Mouse (Mus musculus): ENCODE data around the gene Magi2.

Gene Magi2

DNA sequence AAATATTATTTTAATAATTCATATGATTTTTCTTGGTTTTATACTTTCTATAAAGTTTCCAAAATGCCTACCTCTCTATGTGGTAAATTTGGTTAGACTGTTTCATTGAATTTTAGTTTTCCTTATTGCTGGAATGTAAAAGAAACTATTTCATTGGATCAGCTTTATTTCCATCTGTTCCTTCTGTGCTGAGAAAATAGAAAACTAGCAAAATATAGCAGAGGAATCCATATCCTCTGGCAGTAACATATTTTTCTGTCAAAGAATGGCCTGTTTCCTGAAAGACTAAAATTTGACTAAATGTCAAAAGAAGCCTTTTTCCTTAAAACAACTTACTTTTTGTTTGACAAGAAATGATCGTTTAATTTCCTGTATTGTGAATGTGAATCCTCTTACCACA lies 552.4 kb downstream of the Magi2 start:
- DNase-seq, result no peak

DNA sequence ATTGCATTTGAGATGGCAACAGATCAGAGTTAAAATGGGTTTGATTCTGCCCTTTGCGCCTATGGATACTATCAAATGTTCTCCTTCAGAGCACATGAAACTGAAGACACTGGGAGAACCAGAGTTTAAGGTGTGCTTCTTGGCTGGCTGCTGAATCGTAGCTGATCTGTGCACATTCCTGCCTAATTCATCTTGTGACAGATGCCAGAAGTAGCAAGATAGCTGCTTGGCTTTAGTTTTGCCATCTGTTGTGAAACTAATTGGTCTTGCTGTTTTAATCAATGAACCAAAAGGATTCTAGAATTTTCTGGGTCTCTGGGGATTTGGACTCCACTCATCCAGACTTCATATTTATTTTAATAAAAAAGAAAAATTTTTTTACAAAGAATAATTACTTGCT lies 553.2 kb downstream of the Magi2 start:
- DNase-seq, result no peak

DNA sequence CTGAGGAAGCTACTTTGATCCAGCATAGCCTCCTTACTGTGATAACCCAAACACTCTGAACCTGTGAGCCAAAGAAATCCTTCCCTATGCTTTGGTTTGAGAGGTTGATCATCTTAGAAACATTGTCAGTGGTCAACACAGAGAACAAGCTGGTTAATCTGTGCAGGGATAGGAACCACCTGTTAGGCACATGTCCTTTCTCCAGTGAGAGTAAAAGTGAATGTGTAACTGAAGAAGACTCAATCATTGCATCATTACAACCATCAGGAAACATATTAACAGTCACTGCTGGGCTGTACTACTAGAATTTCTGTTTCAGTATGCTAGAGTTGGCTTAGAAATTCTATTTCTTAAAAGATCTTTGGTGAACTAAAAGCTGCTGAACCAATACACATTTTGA lies 558.5 kb downstream of the Magi2 start:
- DNase-seq, result no peak

DNA sequence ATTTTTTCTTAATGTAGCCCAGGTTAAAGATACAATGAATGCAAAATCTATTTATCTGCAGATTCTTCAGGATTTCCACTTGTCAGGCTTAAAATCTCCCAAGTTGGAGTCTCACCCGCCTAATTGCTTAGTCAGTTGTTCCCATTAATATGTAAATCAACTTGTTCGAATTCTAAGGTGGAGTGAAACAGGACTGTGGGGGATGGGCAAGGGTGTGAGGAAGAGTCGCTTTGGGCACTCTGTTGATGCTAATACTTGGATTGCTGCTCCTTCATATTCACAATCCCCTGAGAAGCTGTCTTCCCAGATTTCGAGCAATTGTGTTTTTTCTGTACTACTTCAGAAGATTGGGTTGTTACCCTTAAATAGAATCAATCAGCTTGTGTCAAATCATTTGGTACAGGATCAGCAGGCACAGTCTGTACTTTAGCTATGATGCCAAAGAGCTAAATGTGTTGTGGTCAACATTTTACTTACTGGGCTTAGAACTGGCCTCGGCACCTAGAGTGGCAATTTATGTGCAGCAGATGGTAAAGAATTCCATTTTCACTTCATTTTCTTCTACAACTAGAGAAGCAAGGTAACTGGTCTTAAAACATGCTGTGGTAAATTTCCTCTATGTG lies 560.8 kb downstream of the Magi2 start:
- no peak for DNase-seq

DNA sequence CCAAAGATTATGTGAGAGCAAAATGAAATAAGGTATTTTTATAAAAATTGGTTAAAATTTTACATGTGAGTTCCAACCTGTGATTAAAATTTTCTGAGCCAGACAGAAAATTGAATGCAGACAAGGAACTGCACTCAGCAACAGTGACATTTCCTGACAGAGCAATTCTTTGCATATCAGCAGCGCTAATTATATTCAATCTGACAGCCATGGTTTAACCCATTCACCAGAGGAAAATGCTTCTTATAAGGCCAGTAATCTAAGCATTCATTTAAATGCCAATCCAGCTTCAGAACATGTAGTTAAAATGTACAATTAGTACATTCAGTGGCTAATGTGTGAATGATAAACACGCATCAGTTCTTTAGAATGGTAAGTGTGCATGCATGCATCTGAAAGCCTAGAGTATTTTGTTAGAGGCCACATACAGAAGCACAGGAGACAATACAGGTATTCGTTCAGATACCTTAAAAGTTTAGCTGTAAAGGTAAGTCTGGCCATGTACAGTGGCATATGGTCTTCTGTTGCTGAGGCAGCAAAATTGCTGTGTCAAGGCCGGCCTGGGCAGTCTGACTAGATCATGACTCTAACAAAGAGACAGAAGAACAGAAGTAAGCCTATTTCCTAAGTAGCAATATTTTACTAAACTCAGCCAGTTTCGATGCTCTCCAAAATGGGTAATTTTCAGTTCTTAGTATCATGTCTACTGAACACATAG lies 576.4 kb downstream of the Magi2 start:
- DNase-seq, result no peak

DNA sequence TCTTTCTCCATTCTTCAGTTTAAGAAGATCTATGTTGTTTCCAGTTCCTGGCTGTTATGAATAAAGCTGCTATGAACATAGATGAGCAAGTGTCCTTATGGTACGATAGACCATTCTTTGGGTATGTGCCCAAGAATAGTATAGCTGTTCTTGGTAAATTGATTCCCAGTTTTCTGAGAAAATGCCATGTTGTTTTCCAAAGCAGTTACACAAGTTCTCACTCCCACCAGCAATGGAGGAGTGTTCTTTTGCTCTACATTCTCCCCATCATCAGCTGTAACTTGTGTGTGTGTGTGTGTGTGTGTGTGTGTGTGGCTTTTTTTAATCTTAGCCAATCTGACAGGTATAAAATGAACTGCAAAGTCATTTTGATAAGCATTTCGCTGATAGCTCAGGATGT lies 595.7 kb downstream of the Magi2 start:
- no peak for DNase-seq

DNA sequence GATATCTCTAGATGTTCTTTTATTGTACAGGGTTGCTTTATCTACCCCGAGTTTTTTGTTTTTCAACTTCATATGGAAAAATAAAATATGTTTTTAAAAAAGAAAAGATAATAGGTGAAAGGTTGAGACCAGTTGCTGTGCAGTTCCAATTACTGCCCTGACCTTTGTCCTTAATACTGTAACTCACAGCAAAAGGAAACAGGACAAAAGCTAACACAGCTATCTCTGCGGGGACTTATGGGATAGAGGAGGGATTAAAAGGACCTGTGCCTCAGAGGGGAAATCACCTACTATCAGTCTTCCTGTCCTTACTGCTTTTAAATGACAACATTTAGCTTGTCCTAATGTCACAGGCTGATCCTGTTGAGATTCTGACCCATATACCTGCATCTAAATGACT lies 599.1 kb downstream of the Magi2 start:
- DNase-seq, result no peak

DNA sequence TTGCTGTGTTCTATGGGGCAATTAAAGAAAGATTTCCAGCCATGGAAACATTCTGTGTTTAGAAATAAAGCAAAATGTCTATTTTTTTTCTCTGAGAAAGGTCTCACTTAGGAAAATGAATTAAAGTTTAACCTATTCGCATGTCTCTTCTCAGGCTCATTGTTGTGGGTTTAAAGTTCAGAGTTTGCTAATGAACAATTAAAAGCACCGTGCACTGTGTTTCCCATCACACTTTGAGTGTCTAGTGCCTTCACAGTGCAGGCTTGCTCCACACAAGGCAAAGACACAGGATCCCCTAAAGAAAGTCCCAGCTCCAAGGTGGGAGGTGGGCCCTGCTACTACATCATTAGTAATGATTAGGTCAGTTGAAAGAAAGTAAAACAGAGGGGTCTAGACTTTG lies 602.5 kb downstream of the Magi2 start:
- DNase-seq, result no peak

DNA sequence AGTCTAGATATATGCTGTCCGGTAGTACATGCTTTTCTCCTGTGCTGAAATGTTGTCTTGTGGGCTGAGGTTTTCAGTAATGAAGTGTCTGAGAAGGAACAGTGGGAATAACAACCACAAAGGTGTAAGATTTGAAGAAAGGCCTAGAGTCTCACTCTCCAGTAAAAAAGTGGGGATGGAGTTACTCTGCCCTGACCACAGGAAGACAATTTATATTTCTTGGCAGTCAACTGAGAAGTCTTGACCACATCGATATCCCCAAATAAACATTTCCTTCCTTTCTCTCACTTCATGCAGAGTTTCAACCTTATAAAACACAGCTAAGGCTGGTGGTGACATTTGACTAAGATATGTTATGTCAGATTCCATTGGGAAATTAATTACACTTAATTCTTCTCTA lies 636.0 kb downstream of the Magi2 start:
- DNase-seq, result no peak

DNA sequence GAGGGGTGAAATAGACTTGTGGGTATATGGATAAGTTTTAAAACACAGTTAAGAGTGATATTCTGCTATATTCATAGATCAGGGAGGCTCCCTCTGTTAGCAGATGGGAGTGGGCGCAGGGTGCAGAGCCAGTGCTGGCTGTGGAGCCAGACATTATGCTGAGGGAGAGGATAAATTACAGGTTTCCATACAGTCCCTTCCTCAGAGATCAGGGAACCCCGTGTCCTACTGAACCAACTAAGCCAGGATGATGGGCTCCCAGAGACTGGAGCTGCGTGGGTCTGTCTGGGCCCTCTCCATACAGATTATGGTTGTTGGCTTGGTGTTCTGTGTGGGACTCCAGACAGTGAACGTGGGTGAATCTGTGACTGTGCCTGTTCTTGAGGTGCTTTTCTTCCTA lies 643.6 kb downstream of the Magi2 start:
- DNase-seq, result no peak

DNA sequence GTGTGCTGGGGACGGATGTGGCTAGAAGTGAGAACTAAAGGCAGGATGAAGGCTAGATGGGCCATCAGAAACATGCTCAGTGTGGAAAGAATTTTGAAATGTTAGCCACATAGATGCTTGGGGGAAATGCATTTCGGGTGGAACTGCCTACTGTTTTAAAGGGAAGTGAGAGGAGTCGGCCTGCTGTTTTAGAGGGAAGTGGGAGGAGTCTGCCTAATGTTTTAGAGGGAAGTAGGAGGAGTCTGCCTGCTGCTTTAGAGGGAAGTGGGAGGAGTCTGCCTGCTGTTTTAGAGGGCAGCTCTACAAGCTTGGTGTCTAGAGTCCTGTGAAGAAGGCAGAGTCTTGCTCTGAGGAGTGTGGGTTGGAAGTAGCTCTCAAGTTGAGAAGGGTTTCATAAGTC lies 664.9 kb downstream of the Magi2 start:
- no peak for DNase-seq

DNA sequence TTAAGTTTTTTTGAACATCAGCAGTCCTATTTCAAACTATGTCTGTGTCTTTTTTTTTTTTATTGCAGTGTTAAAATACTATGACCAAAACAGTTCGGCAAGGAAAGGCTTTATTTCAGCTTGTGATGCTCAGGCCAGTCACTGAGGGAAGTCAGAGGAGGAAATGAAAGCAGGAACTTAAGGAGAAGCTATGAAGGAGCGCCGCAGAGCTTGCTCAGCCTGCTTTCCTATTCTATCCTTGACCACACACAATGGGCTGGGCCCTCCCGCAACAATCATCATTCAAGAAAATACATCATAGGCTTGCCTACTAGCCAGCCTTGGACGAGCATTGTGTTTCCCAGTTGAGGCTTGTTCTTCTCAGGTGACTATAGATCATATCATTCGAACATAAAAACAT lies 669.1 kb downstream of the Magi2 start:
- no peak for DNase-seq

DNA sequence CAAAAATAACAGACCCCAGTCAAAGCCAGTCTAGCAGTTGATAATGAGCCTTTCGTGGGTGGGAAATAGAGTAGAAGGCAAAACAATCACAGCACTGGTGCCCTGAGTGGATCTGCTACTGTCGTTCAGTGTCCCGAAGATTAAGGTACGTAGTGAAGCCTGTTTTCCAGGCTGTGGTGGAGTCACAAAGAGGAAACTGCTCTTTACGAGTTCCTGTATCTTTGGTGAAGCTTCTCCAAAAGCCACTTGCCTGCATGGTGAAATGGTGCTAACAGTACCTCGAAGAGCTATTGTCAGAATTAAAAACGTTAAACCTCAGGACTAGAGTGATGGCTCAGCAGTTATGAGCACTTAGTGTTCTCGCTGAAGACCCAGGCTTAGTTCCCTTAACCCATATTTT lies 674.8 kb downstream of the Magi2 start:
- DNase-seq, result no peak

DNA sequence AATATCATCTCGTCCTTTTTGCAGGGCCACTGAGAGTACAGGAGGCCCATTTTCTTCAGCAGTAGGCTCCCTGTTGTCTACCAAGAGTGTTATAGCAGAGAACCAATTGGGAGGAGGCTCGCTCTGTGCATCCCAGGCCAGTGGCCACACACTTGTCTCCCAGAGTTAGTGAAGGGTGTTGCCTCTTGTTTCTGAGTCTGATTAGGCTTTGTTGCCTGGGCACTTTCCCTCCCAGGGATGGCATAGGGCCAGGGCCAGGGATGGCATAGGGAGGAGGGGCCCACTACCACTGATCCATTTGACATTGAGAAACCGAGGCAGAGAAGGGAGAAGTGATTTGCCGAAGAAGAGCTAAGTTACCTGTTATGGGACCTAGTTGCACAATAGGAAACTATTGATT lies 679.8 kb downstream of the Magi2 start:
- DNase-seq, result no peak

DNA sequence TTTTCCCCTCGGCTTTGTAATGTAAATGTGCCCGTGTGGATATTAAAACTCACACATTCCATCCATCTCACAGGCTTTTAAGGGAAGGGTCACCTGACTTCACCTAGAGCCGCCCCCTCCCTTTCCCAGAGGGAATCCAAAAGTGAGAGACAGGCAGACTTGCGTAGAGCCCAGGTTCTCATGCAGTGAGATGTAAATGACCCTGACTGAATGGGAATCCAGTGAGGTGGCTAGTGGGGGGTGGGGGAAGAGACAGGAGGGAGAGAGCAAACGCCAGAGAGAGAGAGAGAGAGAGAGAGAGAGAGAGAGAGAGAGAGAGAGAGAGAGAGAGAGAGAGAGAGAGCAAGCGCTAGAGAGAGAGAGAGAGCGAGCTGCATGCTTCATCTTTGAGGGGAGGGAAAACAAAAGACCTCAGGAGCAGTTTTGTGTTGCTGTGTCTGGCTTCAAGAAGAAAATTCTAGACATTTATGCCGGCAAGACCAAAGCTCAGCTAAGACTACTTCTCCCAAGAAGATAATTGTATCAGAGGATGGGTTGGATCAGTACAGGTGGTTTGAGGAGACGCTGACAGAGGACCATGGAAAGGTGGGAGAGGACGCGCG lies 680.6 kb downstream of the Magi2 start:
- no peak for DNase-seq

DNA sequence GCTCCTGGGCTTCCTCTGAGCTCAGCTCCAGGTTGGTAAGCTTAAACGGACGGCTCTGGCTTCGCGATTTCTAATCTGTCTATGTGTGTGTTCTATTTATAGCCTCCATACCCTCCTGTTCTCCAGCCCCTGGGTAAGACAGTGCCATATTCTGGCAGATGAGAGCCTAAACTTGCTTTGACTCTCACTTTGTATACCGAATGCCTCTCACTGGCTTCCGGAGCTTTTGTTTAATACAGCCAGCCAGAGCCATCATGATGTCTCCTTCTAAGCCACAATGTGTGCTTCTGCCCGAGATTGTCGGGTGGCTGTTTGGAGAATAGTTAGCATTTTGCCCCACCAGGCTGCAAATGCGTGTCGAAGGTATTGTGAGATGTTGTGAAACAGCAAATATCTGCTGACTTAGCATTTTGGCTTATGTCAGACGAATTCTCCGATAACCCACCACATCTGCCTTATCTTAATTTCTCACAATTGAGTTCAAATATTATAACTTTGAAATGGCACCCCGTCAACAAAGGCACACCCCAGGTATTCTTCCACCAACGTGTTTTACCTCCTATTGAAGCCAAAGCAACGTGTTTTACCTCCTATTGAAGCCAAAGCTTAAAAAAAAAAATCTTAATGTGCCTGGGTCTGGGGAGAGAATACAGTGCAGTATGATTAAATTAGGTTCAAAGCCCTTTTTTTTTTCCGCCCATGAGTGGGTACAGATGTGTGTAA lies 681.3 kb downstream of the Magi2 start:
- no peak for DNase-seq

DNA sequence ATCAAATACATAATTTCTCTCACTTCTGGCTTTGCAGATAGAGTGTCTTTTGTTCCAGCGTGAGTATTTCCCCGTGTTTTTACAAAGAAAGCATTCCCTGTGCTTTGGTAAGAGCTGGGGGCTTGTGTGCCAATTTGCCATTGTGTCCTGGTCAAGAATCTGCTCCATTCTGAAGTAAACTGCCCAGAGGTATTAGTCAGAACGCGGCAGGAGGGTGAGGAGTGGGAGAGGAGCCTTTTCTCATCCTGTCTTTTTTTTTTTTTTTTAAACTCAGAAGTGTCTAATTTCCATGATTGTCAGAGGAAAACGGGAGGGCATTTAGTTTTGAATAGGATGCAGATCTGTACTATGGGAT lies 681.8 kb downstream of the Magi2 start:
- DNase-seq, result no peak

DNA sequence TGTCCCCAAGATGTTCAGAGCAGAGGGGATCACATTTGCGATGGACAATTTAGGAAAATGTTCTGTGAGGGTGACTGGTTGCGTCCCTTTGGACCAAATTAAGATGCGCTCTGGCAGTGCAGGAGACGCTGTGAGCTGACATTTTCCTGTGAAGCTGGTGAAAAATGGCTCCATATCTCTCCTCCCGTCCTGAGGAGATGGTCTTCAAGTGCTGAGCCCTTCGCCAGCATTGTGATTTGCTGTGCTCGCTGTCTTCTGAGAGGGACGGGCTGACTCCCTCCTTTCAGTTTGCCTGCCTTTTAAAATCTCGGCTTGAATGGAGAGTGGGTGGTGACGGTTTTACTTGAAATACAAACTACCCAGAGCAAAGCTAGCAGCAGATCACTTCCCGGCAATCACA lies 682.2 kb downstream of the Magi2 start:
- DNase-seq, result no peak

DNA sequence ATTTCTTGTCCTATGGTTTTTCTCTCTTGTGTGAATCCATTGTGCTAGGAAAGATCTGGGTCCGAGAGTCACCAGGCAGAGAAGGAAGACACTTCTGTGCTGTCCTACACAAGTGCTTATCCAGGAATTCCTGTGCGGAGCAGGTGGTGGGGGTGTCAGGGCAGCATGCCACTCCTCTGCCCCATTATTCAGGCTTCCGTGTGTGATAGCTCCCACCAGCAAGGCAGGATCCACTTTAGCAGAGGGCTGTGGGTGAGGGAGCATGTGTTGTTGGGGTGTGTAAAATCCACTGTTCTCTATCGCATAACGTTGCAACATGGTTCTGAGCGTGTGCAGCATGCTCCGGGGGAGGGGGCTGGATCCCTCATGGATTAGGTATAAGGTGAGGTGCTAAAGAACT lies 682.8 kb downstream of the Magi2 start:
- no peak for DNase-seq

DNA sequence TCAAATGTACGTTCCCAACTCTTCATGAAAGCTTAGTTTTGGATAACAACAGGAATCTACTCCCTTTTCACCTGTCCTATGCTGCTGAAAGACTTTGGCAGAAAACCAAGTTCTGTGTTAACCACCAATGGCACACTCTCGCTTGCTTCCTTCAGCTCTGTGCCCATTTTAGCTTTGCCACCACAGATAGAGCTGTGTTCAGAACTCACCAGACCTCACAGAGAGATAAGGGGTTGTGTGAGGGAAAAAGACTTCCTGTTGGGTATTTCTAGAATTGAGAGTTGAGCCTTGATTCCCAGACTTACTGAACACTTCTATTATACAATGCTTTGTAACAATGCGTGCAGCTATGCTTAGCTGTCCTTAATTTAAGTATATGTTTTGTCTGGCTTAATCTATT lies 705.3 kb downstream of the Magi2 start:
- no peak for DNase-seq

DNA sequence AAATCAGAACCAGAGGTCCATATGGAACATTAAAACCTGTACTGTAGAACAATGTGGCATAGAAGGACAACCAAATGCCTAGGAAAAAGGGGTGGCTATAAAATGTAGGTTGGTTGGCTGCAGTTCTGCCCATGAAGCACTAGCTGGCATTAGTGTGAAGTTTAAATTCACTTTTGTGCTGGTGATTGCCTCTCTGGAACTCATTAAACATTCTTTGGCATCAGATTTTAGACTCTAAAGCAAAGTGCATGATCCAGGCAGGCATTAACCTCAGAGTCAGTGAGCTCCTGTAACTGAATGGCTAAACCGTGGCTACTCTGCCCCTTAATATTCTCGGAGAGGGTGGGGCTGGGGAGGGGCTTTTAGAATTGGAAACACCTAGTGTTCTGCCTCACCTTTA lies 706.4 kb downstream of the Magi2 start:
- no peak for DNase-seq

DNA sequence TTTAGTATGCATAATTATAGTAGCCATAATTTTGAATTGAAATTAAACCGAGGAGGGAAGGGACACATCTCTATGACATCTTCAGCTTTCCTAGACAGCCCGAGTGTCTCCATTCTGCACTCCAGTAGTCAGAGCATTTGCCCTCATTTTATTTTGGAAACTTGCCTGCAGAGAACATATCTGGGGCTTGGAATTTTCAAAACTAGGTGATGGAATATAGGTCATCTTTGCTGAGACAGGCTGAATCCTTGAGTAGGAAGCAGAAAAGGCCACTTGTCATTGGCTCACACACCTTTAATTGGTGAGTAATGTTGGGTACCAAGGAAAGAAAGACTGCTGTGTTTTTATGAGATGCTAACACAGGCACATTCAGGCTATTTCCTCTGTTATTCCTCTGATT lies 724.3 kb downstream of the Magi2 start:
- no peak for DNase-seq

DNA sequence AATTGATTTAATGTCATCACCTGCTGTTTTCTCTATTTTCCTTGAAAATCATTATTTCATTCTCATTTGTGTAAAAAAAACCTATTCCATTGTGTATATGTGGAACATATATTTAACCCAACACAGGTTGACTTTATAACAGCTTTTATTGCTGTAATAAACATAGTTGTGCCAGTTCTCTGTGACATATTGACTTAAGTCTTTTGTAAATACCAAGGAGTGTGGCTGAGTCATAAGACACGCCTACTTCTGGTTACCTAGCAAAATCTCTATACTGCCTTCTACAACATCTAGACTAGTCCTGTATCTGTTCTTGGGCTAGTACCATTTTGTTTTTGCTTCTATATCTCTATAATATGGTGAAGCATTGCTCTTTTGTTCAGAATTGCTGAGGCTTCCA lies 737.3 kb downstream of the Magi2 start:
- no peak for DNase-seq

DNA sequence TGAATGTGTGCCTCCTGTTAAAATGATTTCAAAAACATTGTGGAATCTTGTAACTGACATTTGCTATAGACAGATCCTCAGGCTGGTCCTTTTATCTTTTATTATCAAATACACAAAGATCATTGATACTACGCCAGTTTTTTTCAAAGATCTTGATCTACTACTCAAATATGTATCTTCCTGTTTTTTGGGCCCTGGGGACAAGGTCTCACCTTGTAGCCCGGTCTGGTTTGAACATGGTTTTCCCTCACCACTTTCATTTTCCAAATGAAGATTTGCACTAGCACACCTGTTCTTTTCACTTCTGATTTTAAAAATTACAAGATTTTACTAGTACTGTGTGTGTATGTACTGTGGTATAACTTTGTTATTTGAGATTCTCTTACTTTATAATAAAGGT lies 745.9 kb downstream of the Magi2 start:
- no peak for DNase-seq

Measured in thymus, adult 18-20 months (tissue).